Mouse (Mus musculus) forebrain, embryonic 10.5 days (tissue): ENCODE data around the gene Slc22a20. TPM values are rescaled to one million over a fixed set of nuclear protein-coding genes. Genes with fewer than 3 reads are reported as not detected.

ENCODE experiments used
- DNase-seq: peaks from one replicate; pipeline ENCODE4 v3.0.0-alpha.2; 2017; ENCODE audit warnings: low spot score; ENCODE audit errors: extremely low spot score
- H3K27ac ChIP-seq: fragments of 300-500 bp; sonication (generic); 2 replicates; pipeline ENCODE4 v1.5.1; 2016; ENCODE audit warnings: mild to moderate bottlenecking
- H3K27me3 ChIP-seq: fragments of 300-500 bp; sonication (generic); 2 replicates; pipeline ENCODE4 v1.6.1; 2016; ENCODE audit warnings: mild to moderate bottlenecking; ENCODE audit not compliant: poor library complexity, severe bottlenecking
- H3K36me3 ChIP-seq: fragments of 300-500 bp; sonication (generic); replicated peaks from 2 replicates; pipeline ENCODE4 v1.6.1; 2016; ENCODE audit warnings: mild to moderate bottlenecking, moderate library complexity
- H3K4me1 ChIP-seq: fragments of 300-500 bp; sonication (generic); 2 replicates; pipeline ENCODE4 v1.6.1; 2016
- H3K4me3 ChIP-seq: fragments of 300-500 bp; sonication (generic); 2 replicates; pipeline ENCODE4 v1.5.1; 2016; ENCODE audit warnings: mild to moderate bottlenecking, moderate library complexity
- H3K9me3 ChIP-seq: fragments of 300-500 bp; sonication (generic); 2 replicates; pipeline ENCODE4 v1.6.1; 2016; ENCODE audit warnings: mild to moderate bottlenecking, moderate library complexity
- WGBS: fragments of 180-500 bp; shearing (Covaris S2); methylation state at CpG from one replicate; pipeline ENCODE4 v1.1.7; 2016; 5-methylcytosine and 5-hydroxymethylcytosine counted together
- polyA plus RNA-seq: library from polyadenylated mRNA; unstranded; fragments of >200 nt; fragmentation: Nextera tagmentation; extraction: Ambion mirVana; gene quantifications from 2 replicates; pipeline ENCODE4 v1.2.1, GENCODE M21; 2016

Slc22a20 gene
- polyA plus RNA-seq, 1 experiment from 2014 or later = not detected

GRCm38 (mm10) chr19:6009137-6009536 is 23.2 kb upstream of the Slc22a20 start:
- H3K36me3 ChIP-seq = no peaks in the 10 kb centered on the region
- no peaks in the 10 kb centered on the region for H3K9me3 ChIP-seq
- H3K27ac ChIP-seq = no peak overlapping the region
- H3K27me3 ChIP-seq = peaks cover 13% of the 10 kb centered on the region
- H3K4me1 ChIP-seq = 0 out of 2 replicates have a peak, but pooled peaks cover 8% of the 10 kb centered on the region
- 69% methylated on average over 8 of the region's 8 CpGs for WGBS
- DNase-seq = no peak
- H3K4me3 ChIP-seq = no peak overlapping the region

GRCm38 (mm10) chr19:6007013-6007412 is 21.1 kb upstream of the Slc22a20 start:
- WGBS = 90% methylated on average over 13 of the region's 13 CpGs
- Histone ChIP-seq H3K27me3 (no peaks in the 10 kb centered on the region), H3K36me3 (no peaks in the 10 kb centered on the region), H3K27ac (no peak overlapping the region), H3K9me3 (no peaks in the 10 kb centered on the region), H3K4me1 (0 out of 2 replicates have a peak, but pooled peaks cover 8% of the 10 kb centered on the region), H3K4me3 (no peak overlapping the region)
- DNase-seq = no peak

GRCm38 (mm10) chr19:6005541-6005940 is 19.6 kb upstream of the Slc22a20 start:
- Histone ChIP-seq H3K27me3 (no peaks in the 10 kb centered on the region), H3K9me3 (no peaks in the 10 kb centered on the region), H3K4me3 (no peak overlapping the region), H3K27ac (no peak overlapping the region), H3K4me1 (0 out of 2 replicates have a peak, but pooled peaks cover 8% of the 10 kb centered on the region), H3K36me3 (no peaks in the 10 kb centered on the region)
- DNase-seq = no peak
- 77% methylated on average over 11 of the region's 11 CpGs for WGBS

- 73% methylated on average over 5 of the region's 5 CpGs for WGBS
- H3K27ac ChIP-seq = no peak overlapping the region
- 0 out of 2 replicates have a peak, but pooled peaks cover 3% of the 10 kb centered on the region for H3K4me1 ChIP-seq
- no peaks in the 10 kb centered on the region for H3K9me3 ChIP-seq
- H3K27me3 ChIP-seq = no peaks in the 10 kb centered on the region
- no peak for DNase-seq
- no peaks in the 10 kb centered on the region for H3K36me3 ChIP-seq
- no peak overlapping the region for H3K4me3 ChIP-seq
Observed at GRCm38 (mm10) chr19:5999969-6000368, 14.0 kb upstream of the Slc22a20 start.

- 79% methylated on average over 3 of the region's 3 CpGs for WGBS
Observed at GRCm38 (mm10) chr19:5998180-5998579, 12.2 kb upstream of the Slc22a20 start.

GRCm38 (mm10) chr19:5994711-5995110 is 8.8 kb upstream of the Slc22a20 start:
- no peaks in the 10 kb centered on the region for H3K9me3 ChIP-seq
- no peaks in the 10 kb centered on the region for H3K27me3 ChIP-seq
- no peak overlapping the region for H3K27ac ChIP-seq
- H3K36me3 ChIP-seq = no peaks in the 10 kb centered on the region
- WGBS = 89% methylated on average over 14 of the region's 14 CpGs
- H3K4me3 ChIP-seq = no peak overlapping the region
- peaks cover under 1% of the 10 kb centered on the region; the same call in 1 of the 2 replicates for H3K4me1 ChIP-seq
- DNase-seq = no peak

More at GRCm38 (mm10) chr19:5998180-5998579, 12.2 kb upstream of the Slc22a20 start:
- no peak for DNase-seq
- H3K4me3 ChIP-seq = no peak overlapping the region
- H3K4me1 ChIP-seq = no peaks in the 10 kb centered on the region
- H3K36me3 ChIP-seq = no peaks in the 10 kb centered on the region
- H3K9me3 ChIP-seq = no peaks in the 10 kb centered on the region
- no peaks in the 10 kb centered on the region for H3K27me3 ChIP-seq
- H3K27ac ChIP-seq = no peak overlapping the region

- H3K4me1 ChIP-seq = peaks cover 19% of the 10 kb centered on the region
- no peaks in the 10 kb centered on the region for H3K36me3 ChIP-seq
- no peak overlapping the region for H3K27ac ChIP-seq
- no peak for DNase-seq
- no peaks in the 10 kb centered on the region for H3K27me3 ChIP-seq
- no peak overlapping the region for H3K4me3 ChIP-seq
- no peaks in the 10 kb centered on the region for H3K9me3 ChIP-seq
- WGBS = 84% methylated on average over 7 of the region's 7 CpGs
Observed at GRCm38 (mm10) chr19:5992012-5992411, 6.1 kb upstream of the Slc22a20 start.

- 85% methylated on average over 7 of the region's 7 CpGs for WGBS
- Histone ChIP-seq H3K27ac (no peak overlapping the region), H3K36me3 (no peaks in the 10 kb centered on the region), H3K4me1 (peaks cover 19% of the 10 kb centered on the region), H3K4me3 (no peak overlapping the region), H3K27me3 (no peaks in the 10 kb centered on the region), H3K9me3 (no peaks in the 10 kb centered on the region)
- no peak for DNase-seq
Observed at GRCm38 (mm10) chr19:5991467-5991866, 5.5 kb upstream of the Slc22a20 start.

- no peaks in the 10 kb centered on the region for H3K9me3 ChIP-seq
- H3K4me3 ChIP-seq = no peak overlapping the region
- H3K4me1 ChIP-seq = peaks cover 24% of the 10 kb centered on the region
- DNase-seq = no peak
- WGBS = 66% methylated on average over 1 of the region's 1 CpGs
- H3K27me3 ChIP-seq = no peaks in the 10 kb centered on the region
- H3K36me3 ChIP-seq = no peaks in the 10 kb centered on the region
- H3K27ac ChIP-seq = no peak overlapping the region
Observed at GRCm38 (mm10) chr19:5990921-5991320, 5.0 kb upstream of the Slc22a20 start.

GRCm38 (mm10) chr19:5990033-5990432 is 4.1 kb upstream of the Slc22a20 start:
- WGBS = 93% methylated on average over 12 of the region's 12 CpGs
- peaks cover 26% of the 10 kb centered on the region for H3K4me1 ChIP-seq
- no peak for DNase-seq
- peak overlapping the region; percentile 85 for H3K27ac ChIP-seq
- H3K9me3 ChIP-seq = no peaks in the 10 kb centered on the region
- no peaks in the 10 kb centered on the region for H3K36me3 ChIP-seq
- H3K27me3 ChIP-seq = no peaks in the 10 kb centered on the region
- H3K4me3 ChIP-seq = no peak overlapping the region

GRCm38 (mm10) chr19:5989585-5989984 is 3.6 kb upstream of the Slc22a20 start:
- Histone ChIP-seq H3K36me3 (no peaks in the 10 kb centered on the region), H3K4me1 (peaks cover 26% of the 10 kb centered on the region), H3K27me3 (no peaks in the 10 kb centered on the region), H3K27ac (peak overlapping the region; percentile 85), H3K4me3 (0 out of 2 replicates have a peak overlapping the region, but pooled peaks have one; percentile 33), H3K9me3 (no peaks in the 10 kb centered on the region)
- no peak for DNase-seq
- WGBS = 81% methylated on average over 6 of the region's 6 CpGs

- Histone ChIP-seq H3K36me3 (no peaks in the 10 kb centered on the region), H3K4me3 (peak overlapping the region; percentile 33), H3K27ac (peak overlapping the region; percentile 85), H3K27me3 (no peaks in the 10 kb centered on the region), H3K9me3 (no peaks in the 10 kb centered on the region), H3K4me1 (peaks cover 26% of the 10 kb centered on the region)
- peak; percentile 82 for DNase-seq
- 10% methylated on average over 13 of the region's 13 CpGs for WGBS
Observed at GRCm38 (mm10) chr19:5988815-5989452, 3.0 kb upstream of the Slc22a20 start.

- Histone ChIP-seq H3K27ac (peak overlapping the region; percentile 85), H3K4me3 (no peak overlapping the region), H3K27me3 (no peaks in the 10 kb centered on the region), H3K36me3 (no peaks in the 10 kb centered on the region), H3K9me3 (no peaks in the 10 kb centered on the region), H3K4me1 (peaks cover 26% of the 10 kb centered on the region)
- DNase-seq = no peak
- 68% methylated on average over 5 of the region's 5 CpGs for WGBS
Observed at GRCm38 (mm10) chr19:5988027-5988814, 2.3 kb upstream of the Slc22a20 start.
